Mouse (Mus musculus) midbrain, embryonic 14.5 days (tissue): ENCODE results near the gene Map2k3. TPM values are rescaled to one million over a fixed set of nuclear protein-coding genes. Genes with fewer than 3 reads are reported as not detected.

Experiments
- ATAC-seq: fragments of 200-750 bp; cut with Nextera tagmentation; 2 replicates; pipeline ENCODE4 v1.8.0; 2017; ENCODE audit warnings: moderate number of reproducible peaks, moderate library complexity; ENCODE audit not compliant: low FRiP score, low TSS enrichment
- DNase-seq: peaks from one replicate; pipeline ENCODE4 v3.0.0-alpha.2; 2015
- H3K27ac ChIP-seq: fragments of 300-500 bp; sonication (generic); replicated peaks from 2 replicates; pipeline ENCODE4 v1.5.1; 2014; ENCODE audit warnings: mild to moderate bottlenecking, low read depth, low read length, moderate library complexity
- H3K27me3 ChIP-seq: fragments of 300-500 bp; sonication (generic); 2 replicates; pipeline ENCODE4 v1.6.1; 2014; ENCODE audit warnings: low read length, control low read depth, mixed read lengths; ENCODE audit not compliant: control insufficient read depth, insufficient read depth
- H3K36me3 ChIP-seq: fragments of 300-500 bp; sonication (generic); 2 replicates; pipeline ENCODE4 v1.6.1; 2014; ENCODE audit warnings: low read length, control low read depth; ENCODE audit not compliant: control insufficient read depth, insufficient read depth
- H3K4me1 ChIP-seq: fragments of 300-500 bp; sonication (generic); 2 replicates; pipeline ENCODE4 v1.6.1; 2014; ENCODE audit warnings: mild to moderate bottlenecking, antibody characterized with exemption, low read length, control low read depth; ENCODE audit not compliant: control insufficient read depth, insufficient read depth
- H3K4me2 ChIP-seq: fragments of 300-500 bp; sonication (generic); 2 replicates; pipeline ENCODE4 v1.6.1; 2014; ENCODE audit warnings: mild to moderate bottlenecking, low read length, moderate library complexity
- H3K4me3 ChIP-seq: fragments of 300-500 bp; sonication (generic); replicated peaks from 2 replicates; pipeline ENCODE4 v1.5.1; 2014; ENCODE audit warnings: low read depth, low read length
- H3K9ac ChIP-seq: fragments of 300-500 bp; sonication (generic); replicated peaks from 2 replicates; pipeline ENCODE4 v1.6.1; 2014; ENCODE audit warnings: mild to moderate bottlenecking, low read length, moderate library complexity
- H3K9me3 ChIP-seq: fragments of 300-500 bp; sonication (generic); 2 replicates; pipeline ENCODE4 v1.6.1; 2016; ENCODE audit warnings: low read length, control low read depth, mixed read lengths; ENCODE audit not compliant: control insufficient read depth
- WGBS: fragments of 180-500 bp; shearing (Covaris S2); extraction: QIAGEN DNeasy Blood & Tissue Kit; methylation state at CpG from one replicate; pipeline ENCODE4 v1.1.7; 2014; 5-methylcytosine and 5-hydroxymethylcytosine counted together
- polyA plus RNA-seq: library from polyadenylated mRNA; unstranded; fragments of >200 nt; fragmentation: Nextera tagmentation; extraction: Ambion mirVana; gene quantifications from 2 replicates; pipeline ENCODE4 v1.2.1, GENCODE M21; 2014

Gene Map2k3
- polyA plus RNA-seq, 1 experiment from 2014 or later = 23.2 TPM

GRCm38 (mm10) chr11:60979788-60980187 lies 48.0 kb downstream of the Map2k3 start:
- no peaks in the 10 kb centered on the region for H3K27me3 ChIP-seq
- 93% methylated on average over 5 of the region's 5 CpGs for WGBS
- no peak for ATAC-seq
- no peaks in the 10 kb centered on the region for H3K4me1 ChIP-seq
- H3K36me3 ChIP-seq = no peaks in the 10 kb centered on the region
- no peak overlapping the region for H3K27ac ChIP-seq
- no peak for DNase-seq
- no peak overlapping the region for H3K4me3 ChIP-seq
- no peak overlapping the region for H3K9ac ChIP-seq
- no peak overlapping the region for H3K4me2 ChIP-seq
- no peaks in the 10 kb centered on the region for H3K9me3 ChIP-seq

- Histone ChIP-seq H3K36me3 (no peaks in the 10 kb centered on the region), H3K4me1 (no peaks in the 10 kb centered on the region), H3K27me3 (no peaks in the 10 kb centered on the region), H3K4me3 (no peak overlapping the region), H3K4me2 (no peak overlapping the region), H3K9ac (no peak overlapping the region), H3K9me3 (no peaks in the 10 kb centered on the region), H3K27ac (no peak overlapping the region)
- ATAC-seq (peak; percentile 57; the same call in 1 of the 2 replicates), DNase-seq (peak; percentile 64)
- WGBS = 56% methylated on average over 14 of the region's 14 CpGs
Observed at GRCm38 (mm10) chr11:60981693-60982486, 50.1 kb downstream of the Map2k3 start.

GRCm38 (mm10) chr11:60984912-60985558 lies 53.2 kb downstream of the Map2k3 start:
- 60% methylated on average over 13 of the region's 13 CpGs for WGBS
- H3K27ac ChIP-seq = no peak overlapping the region
- peak; percentile 45 for DNase-seq
- no peak overlapping the region for H3K4me3 ChIP-seq
- no peaks in the 10 kb centered on the region for H3K27me3 ChIP-seq
- no peaks in the 10 kb centered on the region for H3K36me3 ChIP-seq
- H3K4me1 ChIP-seq = no peaks in the 10 kb centered on the region
- no peak overlapping the region for H3K9ac ChIP-seq
- no peaks in the 10 kb centered on the region for H3K9me3 ChIP-seq
- no peak overlapping the region for H3K4me2 ChIP-seq
- no peak for ATAC-seq

GRCm38 (mm10) chr11:60990428-60990827 lies 58.6 kb downstream of the Map2k3 start:
- Histone ChIP-seq H3K9me3 (no peaks in the 10 kb centered on the region), H3K36me3 (no peaks in the 10 kb centered on the region), H3K27me3 (no peaks in the 10 kb centered on the region), H3K4me3 (no peak overlapping the region), H3K4me2 (no peak overlapping the region), H3K4me1 (no peaks in the 10 kb centered on the region), H3K9ac (no peak overlapping the region), H3K27ac (no peak overlapping the region)
- WGBS = 80% methylated on average over 3 of the region's 3 CpGs
- ATAC-seq = no peak
- no peak for DNase-seq

Other genes starting within 250 kb of the Map2k3 start
- gene Llgl1, start 232.3 kb upstream of the Map2k3 start, polyA plus RNA-seq = 49.6 and 63.8 TPM in 2 replicates
- 51.5 and 63.8 TPM in 2 replicates for gene Flii, start 204.8 kb upstream of the Map2k3 start, polyA plus RNA-seq
- gene Mief2, start 203.6 kb upstream of the Map2k3 start, polyA plus RNA-seq = 20.4 and 22.6 TPM in 2 replicates
- gene Top3a, start 154.7 kb upstream of the Map2k3 start, polyA plus RNA-seq = 7.4 and 9.3 TPM in 2 replicates
- gene Smcr8, start 154.5 kb upstream of the Map2k3 start, polyA plus RNA-seq = 8.8 and 9.4 TPM in 2 replicates
- gene Shmt1, start 120.3 kb upstream of the Map2k3 start, polyA plus RNA-seq = 4.8 and 6.7 TPM in 2 replicates
- gene Dhrs7b, start 101.4 kb upstream of the Map2k3 start, polyA plus RNA-seq = 27.0 and 30.7 TPM in 2 replicates
- gene Tmem11, start 52.8 kb upstream of the Map2k3 start, polyA plus RNA-seq = 52.4 and 53.7 TPM in 2 replicates
- 33.0 and 42.2 TPM in 2 replicates for gene Natd1, start 17.3 kb upstream of the Map2k3 start, polyA plus RNA-seq
- 2.8 and 2.9 TPM in 2 replicates for gene Kcnj12, start 90.5 kb downstream of the Map2k3 start, polyA plus RNA-seq
- gene Tnfrsf13b, start 194.7 kb downstream of the Map2k3 start, polyA plus RNA-seq = 0.35 and 2.0 TPM in 2 replicates
- gene Usp22, start 243.0 kb downstream of the Map2k3 start, polyA plus RNA-seq = 462 and 529 TPM in 2 replicates